Mouse (Mus musculus) left cerebral cortex, postnatal 36 days (tissue): ENCODE results near the gene Ubqln5. TPM values are rescaled to one million over a fixed set of nuclear protein-coding genes. Genes with fewer than 3 reads are reported as not detected.

ENCODE experiments used
- DNase-seq, 2 experiments: peaks; one replicate each; pipeline ENCODE4 v3.0.0; 2021 to 2022; ENCODE audit warnings: low spot score in 2 of 2, mixed read lengths in 1 of 2
- intact Hi-C: fragments of 180-260 bp; cut with DNase I; formaldehyde crosslinking; loops from one replicate; pipeline ENCODE4 v1.15.1; 2025
- total RNA-seq, 2 experiments: library from RNA; stranded (reverse); gene quantifications; 2 replicates each; pipeline ENCODE4 v1.2.3; 2021

Gene Ubqln5
- not detected for total RNA-seq

GRCm38 (mm10) chr7:104129726-104130125 is at the start of gene Ubqln5:
Gene Ubqln5 (minus strand): TSS chr7:104129826.
- DNase-seq: no peak
- intact Hi-C loops: no loop called here

DNA sequence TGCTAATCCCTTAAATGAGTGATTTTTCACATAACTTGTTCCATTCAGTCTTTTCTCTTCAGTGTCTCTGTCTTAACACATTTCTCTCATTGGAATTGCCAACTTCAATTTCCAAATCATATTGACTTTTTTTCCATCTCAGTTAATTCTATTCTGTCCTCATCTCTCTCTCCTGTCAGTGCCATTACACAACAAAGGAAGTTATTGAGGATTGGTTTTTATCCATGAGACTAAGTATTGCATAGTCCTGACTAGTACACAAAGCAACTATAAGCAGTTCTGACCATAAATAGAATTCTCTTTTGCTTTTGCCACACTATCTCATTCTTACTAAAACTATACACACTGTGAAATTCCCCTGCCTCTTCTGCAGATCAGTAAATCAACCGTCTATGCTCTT is 49.4 kb upstream of the Ubqln5 start:
- DNase-seq: no peak
- intact Hi-C loops: no loop called here

DNA sequence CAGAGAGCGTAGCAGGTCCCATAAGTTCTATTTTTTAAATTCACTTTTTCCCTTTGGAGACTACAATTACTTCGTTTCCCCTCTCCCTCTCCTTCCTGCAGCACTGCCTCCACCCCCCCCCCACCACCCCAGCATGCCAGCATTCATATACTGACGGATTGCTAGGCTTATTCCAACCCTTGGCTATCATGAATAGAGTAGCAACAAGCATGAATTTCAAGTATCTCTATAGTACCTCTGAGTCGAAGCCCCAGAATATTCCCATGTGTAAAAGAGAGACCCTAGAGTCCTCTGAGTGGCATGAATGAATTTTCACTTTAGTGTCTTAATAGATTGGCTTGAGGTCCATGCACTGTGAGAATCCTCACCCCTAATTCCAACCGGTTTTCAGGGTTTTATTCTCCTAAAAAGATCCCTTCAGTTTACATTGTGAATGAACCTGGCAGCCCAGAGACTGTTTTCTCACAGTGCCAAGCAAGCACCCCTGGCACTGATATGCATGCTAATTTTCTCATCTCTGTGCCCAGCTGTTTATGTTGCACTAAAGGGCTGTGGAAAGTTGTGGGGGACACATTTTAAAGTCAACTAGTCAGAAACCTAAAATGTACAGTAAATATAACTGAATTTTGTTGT is 48.9 kb upstream of the Ubqln5 start:
- no peak for DNase-seq
- intact Hi-C loops: no loop called here

DNA sequence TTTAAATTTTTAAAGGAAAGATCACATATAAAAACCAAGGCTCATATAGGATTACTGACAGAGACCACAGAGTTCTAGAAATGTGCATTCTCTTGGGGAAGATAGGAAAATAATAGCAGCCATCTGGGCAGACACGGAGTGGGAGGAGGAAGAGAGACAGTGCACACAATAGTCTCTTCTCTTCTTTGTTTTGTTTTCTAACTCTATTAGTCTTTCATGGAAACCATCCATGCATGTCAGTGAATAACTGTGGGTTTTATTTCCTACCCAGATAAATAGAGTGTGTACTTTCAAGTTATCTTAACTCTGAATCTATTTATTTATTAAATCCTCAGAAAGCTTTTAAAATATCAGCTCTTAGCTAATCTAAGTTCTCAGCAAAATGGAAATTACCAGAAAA is 45.5 kb upstream of the Ubqln5 start:
- intact Hi-C loops: no loop called here
- DNase-seq: no peak

- DNase-seq: no peak
- intact Hi-C loops: no loop called here
These were observed 40.1 kb upstream of the Ubqln5 start for GRCm38 (mm10) chr7:104169634-104170204.

DNA sequence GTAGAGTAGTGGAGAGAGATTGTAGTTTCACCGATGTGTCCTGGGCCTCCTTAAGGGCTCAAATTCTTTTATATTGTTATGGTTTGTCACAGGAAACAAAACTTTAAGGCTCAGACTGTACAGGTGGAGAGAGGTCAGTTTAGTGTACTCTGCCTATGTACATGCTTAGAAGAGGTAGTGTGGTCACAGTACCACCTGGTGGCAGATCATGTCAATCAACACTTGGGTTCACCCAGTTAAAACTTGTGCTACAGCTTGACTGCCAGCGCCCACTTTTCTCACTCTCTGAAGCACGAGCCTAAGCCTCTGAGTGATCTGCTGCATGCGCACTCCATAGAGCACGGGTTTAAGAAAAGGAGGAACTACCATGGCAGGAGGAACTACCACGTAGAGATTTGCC is 37.5 kb upstream of the Ubqln5 start:
- DNase-seq: no peak
- intact Hi-C loops: no loop called here

- intact Hi-C loops: no loop called here
- no peak for DNase-seq
These were observed 20.8 kb upstream of the Ubqln5 start, which contains the start of gene Ubqlnl for GRCm38 (mm10) chr7:104150456-104150855. Gene Ubqlnl (minus strand): TSS chr7:104150556.

DNA sequence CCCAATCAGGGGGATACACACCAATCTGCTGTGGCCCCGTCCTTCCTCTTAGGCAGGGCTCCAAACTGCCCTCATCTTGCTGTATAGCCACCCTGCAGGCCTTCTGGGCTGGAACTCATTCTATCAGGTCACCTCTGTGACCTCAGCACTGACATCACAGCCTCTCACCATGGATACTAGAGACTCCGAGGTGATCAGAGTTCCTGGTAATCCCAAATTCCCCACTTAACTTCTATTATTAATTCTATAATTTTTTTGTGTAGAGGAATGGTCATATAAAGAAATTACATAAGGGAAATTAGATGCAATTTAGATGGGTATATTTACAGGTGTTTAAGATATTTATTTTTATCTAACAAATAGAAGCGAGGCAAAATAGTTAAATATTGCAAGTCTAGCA is 13.6 kb upstream of the Ubqln5 start, which contains the start of gene Ubqln3:
Gene Ubqln3 (minus strand): TSS at position 101 of the 400 bp plus-strand sequence.
- intact Hi-C loops: no loop called here
- no peak for DNase-seq

DNA sequence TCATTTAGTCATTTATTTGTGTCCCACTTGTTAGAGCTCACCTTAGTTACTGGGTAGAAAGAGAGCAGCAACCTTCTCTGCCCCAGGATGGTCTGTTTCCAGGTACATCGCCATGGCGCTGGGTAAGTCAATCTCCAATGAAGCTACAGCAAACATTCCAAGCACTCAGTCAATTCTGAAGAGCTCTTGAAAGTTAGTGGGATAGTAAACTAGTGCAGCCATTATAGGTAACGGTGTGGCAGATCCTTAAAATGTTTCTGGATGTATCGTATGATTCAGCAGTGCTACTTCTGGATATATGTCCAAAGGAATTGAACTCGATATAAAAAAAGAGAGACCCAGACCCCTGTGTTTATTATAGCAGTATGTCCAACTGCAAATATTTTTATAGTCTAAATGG is 7.7 kb upstream of the Ubqln5 start, which contains the start of gene Olfr643:
Gene Olfr643 (minus strand): TSS at position 101 of the 400 bp plus-strand sequence.
- no peak for DNase-seq
- intact Hi-C loops: no loop called here

- intact Hi-C loops: no loop called here
- DNase-seq: no peak
These were observed 25.0 kb downstream of the Ubqln5 start, which contains the start of gene Olfr646 for GRCm38 (mm10) chr7:104104757-104104972. Gene Olfr646 (plus strand): TSS chr7:104104873.

DNA sequence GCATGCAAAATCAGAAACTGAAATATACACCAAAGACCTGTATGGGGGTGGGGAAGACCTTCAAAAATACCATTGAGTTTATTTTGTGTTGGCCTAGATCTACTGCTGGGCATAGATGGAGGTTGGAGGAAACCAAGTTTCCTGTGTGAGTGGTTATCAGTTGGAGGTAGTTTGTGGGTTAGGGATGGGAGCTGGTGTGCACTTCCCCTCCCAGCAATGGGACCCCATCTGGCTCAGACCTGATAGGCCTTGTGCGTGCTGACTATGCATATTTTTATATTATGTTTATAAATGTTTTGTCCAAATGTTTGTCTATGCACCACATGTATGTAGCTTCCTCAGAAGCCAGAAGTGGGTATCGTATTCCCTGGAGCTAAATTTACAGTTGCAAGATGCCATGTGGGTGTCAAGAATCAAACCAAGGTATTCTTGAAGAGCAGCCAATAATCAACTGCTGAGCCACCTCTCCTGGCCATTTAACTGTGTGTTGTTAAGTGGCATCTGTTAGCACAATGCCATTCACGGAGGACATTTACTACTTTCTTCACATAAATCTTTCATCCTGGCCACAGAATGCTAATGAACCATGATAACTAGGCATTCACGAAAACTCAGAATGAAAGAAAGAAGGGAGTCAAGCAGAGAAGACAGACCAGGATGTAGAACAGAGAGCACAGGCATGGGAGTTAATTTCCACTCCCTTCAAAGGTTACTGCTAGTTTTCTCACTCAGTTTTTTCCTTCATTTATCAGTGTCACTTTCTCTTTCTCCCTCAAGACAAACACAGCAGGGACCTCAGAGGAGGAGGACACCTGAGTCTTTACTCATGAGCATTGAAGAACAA is 25.5 kb downstream of the Ubqln5 start:
- DNase-seq: no peak
- intact Hi-C loops: no loop called here

DNA sequence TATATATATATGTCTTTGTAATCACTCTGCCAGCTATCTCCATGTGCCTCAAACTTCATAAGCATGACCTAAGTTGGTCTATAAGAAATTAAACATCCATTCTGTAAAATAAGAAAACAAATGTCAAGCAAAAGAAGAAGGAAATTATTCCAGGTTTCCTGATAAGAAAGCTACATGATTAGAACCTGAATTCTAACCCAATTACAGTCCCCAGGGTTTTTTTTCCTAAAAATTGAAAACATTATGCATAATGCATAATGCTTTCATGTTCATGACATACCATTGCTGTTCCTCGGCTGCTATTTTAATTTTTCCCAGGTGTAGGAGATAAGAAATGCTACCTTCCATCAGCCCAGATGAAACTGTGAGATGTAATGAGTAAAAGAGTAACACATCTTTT is 44.3 kb downstream of the Ubqln5 start, which contains the start of gene Olfr645:
Gene Olfr645 (minus strand): TSS at position 101 of the 400 bp plus-strand sequence.
- no peak for DNase-seq
- intact Hi-C loops: no loop called here

Other genes with a start within 250 kb of the Ubqln5 start
- not detected for gene Olfr66, start 243.6 kb downstream of the Ubqln5 start, total RNA-seq
- not detected for gene Olfr64, start 235.3 kb downstream of the Ubqln5 start, total RNA-seq
- gene Olfr65, start 226.3 kb downstream of the Ubqln5 start, total RNA-seq: not detected
- not detected for gene Olfr631, start 201.0 kb downstream of the Ubqln5 start, total RNA-seq
- under 1 TPM in 1 of 2 experiments, not detected in 1; 0.25 TPM for gene Olfr632, start 195.5 kb downstream of the Ubqln5 start, total RNA-seq
- gene Olfr633, start 185.4 kb downstream of the Ubqln5 start, total RNA-seq: not detected
- under 1 TPM; 0.02 to 0.07 TPM for gene Olfr635, start 158.7 kb downstream of the Ubqln5 start, total RNA-seq
- gene Olfr638, start 131.1 kb downstream of the Ubqln5 start, total RNA-seq: not detected
- gene Olfr639, start 112.5 kb downstream of the Ubqln5 start, total RNA-seq: under 1 TPM; 0.12 to 0.16 TPM
- not detected for gene Olfr640, start 104.3 kb downstream of the Ubqln5 start, total RNA-seq
- not detected for gene Olfr641, start 94.4 kb downstream of the Ubqln5 start, total RNA-seq
- gene Olfr642, start 77.2 kb downstream of the Ubqln5 start, total RNA-seq: not detected
- gene 4930516K23Rik, start 68.4 kb downstream of the Ubqln5 start, total RNA-seq: not detected
- gene Olfr644, start 58.0 kb downstream of the Ubqln5 start, total RNA-seq: not detected
- not detected for gene Olfr645, start 44.4 kb downstream of the Ubqln5 start, total RNA-seq
- gene Olfr646, start 25.0 kb downstream of the Ubqln5 start, total RNA-seq: not detected
- gene Olfr643, start 7.6 kb upstream of the Ubqln5 start, total RNA-seq: not detected
- gene Ubqln3, start 13.5 kb upstream of the Ubqln5 start, total RNA-seq: not detected
- not detected for gene Ubqlnl, start 20.7 kb upstream of the Ubqln5 start, total RNA-seq
- gene Olfm5, start 35.0 kb upstream of the Ubqln5 start, total RNA-seq: not detected
- under 1 TPM; 0.15 to 0.45 TPM for gene Olfr648, start 53.6 kb upstream of the Ubqln5 start, total RNA-seq
- gene Olfr649, start 66.2 kb upstream of the Ubqln5 start, total RNA-seq: not detected
- under 1 TPM in 1 of 2 experiments, not detected in 1; 0.15 TPM for gene Trim6, start 89.0 kb upstream of the Ubqln5 start, total RNA-seq
- gene Trim34a, start 114.6 kb upstream of the Ubqln5 start, total RNA-seq: 1 to 10 TPM in 1 of 2 experiments, under 1 TPM in 1; 0.94 to 1.1 TPM
- 1 to 10 TPM in 1 of 2 experiments, under 1 TPM in 1; 0.39 to 1.1 TPM for gene Trim5, start 158.3 kb upstream of the Ubqln5 start, total RNA-seq
- 1 to 10 TPM; 1.9 to 2.3 TPM for gene Trim12a, start 185.6 kb upstream of the Ubqln5 start, total RNA-seq
- under 1 TPM in 1 of 2 experiments, not detected in 1; 0.20 TPM for gene Trim34b, start 199.6 kb upstream of the Ubqln5 start, total RNA-seq
- 1 to 10 TPM; 1.0 to 1.3 TPM for gene Trim12c, start 223.5 kb upstream of the Ubqln5 start, total RNA-seq
- gene Trim30b, start 240.1 kb upstream of the Ubqln5 start, total RNA-seq: not detected